Mouse (Mus musculus) layer of hippocampus, adult 9-11 months (tissue): ENCODE data around the gene Ssna1.
A peak's percentile ranks its signal among the peaks of the same experiment; 100 is the strongest.
"Not testable (repeated sequence)": the region's sequence is repeated elsewhere in the genome, so short reads cannot be mapped to it uniquely, and the experiment has no call there.

Source experiments
- DNase-seq: peaks from one replicate; pipeline ENCODE4 v3.0.0; 2022

Ssna1 gene

DNA sequence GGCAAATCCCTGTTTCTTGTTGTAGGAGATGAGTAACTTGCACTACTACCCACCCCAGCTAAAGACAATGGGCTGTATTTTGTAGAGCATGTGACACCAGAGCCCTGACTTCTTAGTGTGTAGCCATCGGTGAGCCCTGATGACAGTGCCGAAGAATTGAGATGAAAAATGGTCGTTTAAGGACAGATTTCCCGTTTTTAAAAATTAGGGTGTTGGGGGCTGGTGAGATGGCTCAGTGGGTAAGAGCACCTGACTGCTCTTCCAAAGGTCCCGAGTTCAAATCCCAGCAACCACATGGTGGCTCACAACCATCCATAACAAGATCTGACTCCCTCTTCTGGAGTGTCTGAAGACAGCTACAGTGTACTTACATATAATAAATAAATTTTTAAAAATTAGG is 15.0 kb downstream of the Ssna1 start:
- DNase-seq, result not testable (repeated sequence)

DNA sequence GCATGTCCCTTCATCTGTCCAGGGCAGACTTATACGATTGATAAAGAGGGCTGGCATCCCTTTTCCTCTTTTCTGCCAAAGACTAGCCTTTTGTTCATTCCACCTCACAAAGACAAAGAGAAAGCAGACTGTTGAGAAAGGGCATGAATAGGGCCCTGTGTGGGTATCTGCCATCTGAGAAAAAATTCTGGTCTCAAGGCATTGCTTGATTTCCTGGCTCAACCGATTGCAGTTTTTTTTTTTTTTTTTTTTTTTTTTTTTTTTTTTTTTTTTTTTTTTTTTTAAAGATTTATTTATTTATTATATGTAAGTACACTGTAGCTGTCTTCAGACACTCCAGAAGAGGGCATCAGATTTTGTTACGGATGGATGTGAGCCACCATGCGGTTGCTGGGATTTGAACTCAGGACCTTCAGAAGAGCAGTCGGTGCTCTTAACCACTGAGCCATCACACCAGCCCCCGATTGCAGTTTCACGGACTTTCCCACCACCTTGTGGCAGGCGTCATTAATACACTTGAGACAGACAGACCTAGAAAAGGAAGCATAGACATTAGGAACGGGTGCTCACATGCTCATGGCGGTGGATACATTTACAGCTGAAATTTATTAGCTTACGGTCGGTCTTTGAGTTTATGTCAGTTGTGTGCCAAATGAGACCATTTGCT is 15.7 kb downstream of the Ssna1 start:
- not testable (repeated sequence) for DNase-seq

DNA sequence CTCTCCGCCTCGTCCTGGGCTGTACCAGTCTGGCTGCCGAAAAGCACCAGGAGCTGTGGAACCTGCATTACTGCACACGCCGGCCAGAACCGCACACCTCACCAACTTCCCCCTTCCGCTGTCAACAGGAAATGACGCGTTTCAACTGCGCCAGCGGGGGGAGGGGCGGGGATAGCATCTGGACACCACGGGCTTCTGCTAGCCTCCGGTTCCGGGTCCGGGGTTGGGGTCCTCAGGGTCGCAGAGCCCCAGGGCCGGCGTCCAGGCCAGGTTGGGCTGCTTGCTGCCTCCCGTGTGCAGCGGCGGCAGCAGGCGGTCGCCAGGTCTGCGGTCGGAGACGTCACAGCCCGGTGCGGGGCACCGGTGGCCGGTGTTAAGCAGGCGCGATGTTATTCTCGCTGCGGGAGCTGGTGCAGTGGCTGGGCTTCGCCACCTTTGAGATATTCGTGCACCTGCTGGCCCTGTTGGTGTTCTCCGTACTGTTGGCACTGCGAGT is 16.9 kb downstream of the Ssna1 start, which contains the start of gene Tmem203:
Gene Tmem203, plus strand, starts transcription at position 156 of the 496 bp plus-strand sequence.
- DNase-seq, result peak; percentile 86

DNA sequence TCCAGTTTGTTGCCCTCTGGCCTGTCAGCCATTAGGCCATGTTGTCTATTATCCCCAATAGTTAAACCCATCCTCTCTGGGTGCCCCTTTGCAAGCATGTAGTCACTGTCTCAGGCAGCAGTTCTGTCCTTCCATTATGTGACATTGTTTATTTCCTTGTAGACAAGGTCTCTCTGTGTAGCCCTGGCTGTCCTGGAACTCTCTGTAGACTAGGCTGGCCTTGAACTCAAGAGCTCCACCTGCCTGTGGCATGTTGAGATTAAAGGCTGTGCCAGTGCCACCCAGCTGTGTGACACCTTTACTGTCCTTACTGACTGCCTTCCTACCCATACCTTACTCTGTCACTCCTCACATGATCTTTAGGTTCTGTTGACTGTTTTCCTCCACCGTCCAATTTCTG is 19.9 kb downstream of the Ssna1 start:
- no peak for DNase-seq

DNA sequence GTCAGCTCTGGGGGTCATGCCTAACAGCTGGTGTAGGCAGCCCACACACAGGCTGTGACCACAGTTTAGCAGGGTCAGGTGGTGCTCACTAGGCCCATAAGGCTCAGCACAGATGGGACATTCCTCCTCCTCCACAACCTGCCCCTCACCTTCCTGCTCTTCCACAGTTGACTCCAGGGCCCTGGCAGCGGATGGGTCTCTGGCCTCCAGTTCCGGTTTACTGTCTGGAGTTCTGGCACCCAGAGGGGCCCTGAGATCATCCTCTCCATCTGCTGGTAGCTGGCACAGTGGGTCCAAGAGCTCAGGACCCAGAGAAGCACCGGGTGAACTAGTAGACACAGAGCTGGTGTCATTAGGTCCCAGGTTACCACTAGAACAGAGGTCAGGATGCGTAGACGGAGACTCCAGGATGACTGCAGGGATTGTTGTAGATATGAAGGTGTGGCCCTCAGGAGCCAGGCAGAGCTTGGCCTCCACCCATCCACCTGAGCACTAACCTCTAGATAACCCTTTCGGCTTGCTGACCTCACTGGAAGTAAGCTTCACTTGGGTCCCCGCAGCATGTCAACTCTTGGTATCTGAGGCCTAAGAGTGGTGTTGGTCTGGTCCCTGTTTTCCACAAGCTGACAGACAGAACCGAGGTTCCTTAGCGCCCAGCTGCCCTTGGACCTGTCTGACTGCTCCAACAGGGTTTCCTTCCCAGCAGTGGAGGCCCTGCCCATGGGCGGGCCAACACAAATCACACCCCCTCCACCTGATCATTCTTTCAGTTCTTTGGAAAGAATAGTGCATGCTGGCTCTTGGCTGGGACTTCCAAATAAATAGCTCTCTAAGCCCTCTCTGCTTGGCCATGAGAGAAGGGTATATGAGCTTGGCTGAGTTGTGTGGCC is 25.8 kb downstream of the Ssna1 start, which contains the start of gene AL732309.1:
Gene AL732309.1, minus strand, starts transcription at position 681 of the 890 bp plus-strand sequence.
- no peak for DNase-seq

DNA sequence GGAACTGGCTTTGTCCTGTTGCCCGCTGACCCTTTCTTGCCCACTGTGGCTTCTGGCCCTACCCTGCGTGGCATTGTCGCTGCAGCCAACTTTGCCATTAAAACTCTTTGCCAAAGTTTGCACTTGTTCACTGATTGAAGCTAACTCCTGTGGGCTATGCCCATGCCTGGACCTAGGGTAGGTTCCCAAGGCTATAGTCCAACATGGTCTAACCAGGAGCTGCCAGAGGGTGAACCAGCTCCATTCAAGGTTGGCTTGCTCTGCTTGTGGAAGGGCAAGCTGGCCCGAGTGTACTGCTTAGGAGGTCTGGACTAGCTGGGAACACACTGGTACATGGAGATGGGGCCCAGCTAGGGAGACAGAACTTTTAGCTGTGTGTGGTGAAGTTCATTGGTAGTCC is 28.1 kb downstream of the Ssna1 start:
- no peak for DNase-seq

DNA sequence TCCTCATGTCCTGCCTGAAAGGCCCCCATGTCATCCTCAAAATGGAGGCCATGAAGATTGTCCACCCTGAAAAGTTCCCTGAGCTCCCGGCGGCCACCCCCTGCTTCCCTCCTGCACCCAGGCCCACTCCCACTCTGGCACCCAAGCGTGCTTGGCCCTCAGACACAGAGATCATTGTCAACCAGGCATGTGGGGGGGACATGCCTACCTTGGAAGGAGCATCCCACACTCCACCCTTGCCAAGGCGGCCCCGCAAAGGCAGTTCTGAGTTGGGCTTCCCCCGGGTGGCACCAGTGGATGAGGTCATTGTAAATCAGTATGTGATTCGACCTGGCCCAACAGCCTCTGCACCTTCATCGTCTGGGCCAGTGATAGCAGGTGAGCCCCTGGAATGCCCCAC is 28.9 kb downstream of the Ssna1 start:
- DNase-seq, result no peak

DNA sequence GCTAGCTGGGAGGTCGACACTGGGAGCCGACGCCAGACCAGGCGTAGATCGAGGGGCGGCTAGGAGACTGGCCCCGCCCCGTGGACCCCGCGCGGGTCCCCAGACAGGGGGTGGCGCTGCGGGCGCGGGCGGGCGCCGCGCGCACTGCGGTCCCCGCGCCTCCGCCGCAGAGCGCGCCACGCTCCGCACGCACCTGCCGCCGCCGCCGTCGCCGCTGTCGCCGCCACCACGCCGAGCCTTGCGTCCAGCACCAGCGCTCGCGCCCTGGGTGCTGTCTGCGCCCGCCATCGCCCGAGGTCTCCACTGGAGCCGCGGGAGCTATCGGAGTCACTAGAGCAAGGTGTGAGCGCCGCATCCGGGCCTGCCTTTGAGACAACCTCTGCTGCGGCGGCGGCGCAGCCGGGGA is 30.1 kb downstream of the Ssna1 start, which contains the start of the genes Rnf208 and Cysrt1:
Gene Rnf208, plus strand, starts transcription at position 155 of the 406 bp plus-strand sequence.
Gene Cysrt1, minus strand, starts transcription at position 352 of the 406 bp plus-strand sequence.
- DNase-seq, result no peak

DNA sequence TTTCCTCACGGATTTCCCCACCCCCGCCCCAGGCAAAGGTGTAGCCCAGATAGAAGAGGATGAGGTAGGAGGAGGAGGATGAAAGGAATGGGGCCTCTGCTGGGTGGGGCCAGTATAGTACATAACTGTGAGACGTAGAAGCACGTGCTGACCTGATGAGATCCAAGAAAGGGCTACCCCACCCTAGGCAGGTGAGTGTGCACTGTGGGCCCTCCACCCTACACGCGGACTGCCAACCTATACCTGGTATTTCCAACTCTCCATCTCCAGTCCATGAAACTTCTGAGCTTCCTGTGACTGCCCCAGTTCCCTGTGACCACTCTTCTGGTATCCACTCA is 30.8 kb downstream of the Ssna1 start:
- DNase-seq, result no peak

DNA sequence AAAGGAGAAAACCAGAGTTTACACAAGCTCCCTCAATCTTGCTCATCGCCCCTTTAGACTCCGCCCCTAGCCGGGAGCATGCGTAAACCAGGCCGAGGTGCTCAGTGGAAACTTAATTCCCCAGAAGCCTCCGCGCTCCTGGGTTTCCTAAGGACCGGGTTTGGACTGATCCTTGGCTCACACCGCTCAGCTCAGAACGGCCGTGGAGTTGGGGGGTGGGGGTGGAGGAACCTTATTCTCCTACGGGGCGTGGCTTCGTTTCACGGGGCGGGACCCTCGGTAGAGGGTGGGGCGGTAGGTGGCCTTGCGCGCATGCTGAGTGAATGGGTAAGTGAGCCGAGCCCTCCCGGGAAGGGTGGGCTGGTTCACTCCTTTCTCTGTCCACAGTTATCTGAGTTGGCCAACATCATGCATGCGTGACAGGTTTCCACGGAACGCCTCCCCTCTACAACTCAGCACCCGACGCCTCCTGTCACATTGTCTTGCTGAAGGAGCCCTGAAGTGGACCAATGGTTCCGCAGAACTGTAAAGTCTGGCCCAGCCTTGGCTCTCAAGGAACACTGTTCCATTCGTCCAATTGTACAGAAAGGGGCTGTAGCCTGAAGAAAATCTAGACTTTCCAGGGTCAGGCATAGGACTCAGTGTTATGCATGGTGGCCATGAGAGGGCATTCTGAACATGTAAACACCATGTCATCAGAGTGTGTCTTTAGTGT is 31.4 kb downstream of the Ssna1 start:
- peak; percentile 69 for DNase-seq

DNA sequence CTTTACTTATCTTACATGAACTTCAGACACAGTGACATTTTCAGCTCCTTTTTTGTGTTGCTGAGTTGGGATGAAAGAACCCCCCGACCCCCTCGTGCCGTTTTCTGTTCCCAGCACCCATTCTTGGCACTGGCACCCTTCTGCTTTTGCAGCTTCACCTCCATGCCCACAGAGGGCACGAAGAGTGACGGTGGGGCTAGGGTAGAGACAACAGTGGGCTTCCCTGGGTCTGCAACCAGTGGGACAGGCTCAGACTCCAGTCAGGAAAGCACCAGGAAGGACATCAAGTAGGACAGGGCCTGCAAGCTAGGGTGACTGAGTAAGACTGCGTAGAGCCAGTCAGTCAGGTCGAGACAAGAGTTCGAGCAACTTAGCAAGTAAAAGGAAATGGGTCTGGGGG is 31.9 kb downstream of the Ssna1 start:
- no peak for DNase-seq

DNA sequence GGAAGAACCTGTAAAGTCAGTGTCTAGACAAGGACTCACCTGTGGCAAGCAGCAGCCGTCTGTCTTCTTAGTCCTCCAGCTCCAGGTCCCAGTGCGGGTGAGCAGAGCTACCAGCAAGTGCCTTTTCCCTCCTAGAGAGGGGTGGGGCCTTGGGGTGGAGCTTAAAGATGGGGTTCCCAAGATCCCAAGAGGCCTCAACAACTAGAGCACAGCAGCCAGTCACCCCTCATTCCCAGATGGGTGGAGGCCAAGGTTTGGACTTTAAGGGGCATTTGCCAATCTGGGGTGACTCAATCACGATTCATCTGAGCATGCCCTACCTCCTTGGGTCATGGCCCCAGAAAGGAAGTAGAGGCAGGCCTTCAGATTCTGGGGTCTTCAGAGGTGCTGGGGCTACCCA is 32.5 kb downstream of the Ssna1 start:
- DNase-seq, result no peak

DNA sequence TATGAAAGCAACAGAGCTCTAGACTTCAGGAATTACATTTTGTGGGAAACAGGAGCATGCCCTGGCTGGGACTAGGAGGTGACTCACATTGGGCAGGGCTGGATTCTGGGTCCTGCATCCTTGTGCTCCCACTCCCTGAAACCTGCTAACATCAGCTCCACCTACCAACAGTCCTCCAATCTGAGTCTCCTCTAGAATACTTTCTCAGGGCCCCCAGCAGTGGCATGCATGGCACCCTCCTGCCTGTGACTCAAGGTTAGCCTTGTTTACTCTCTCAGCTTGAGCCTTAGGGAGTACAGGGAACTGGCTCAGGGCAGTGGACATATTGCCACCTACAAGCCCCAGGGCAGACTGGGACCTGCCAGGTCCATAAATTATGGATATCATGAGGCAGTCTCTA is 34.1 kb downstream of the Ssna1 start:
- DNase-seq, result no peak

DNA sequence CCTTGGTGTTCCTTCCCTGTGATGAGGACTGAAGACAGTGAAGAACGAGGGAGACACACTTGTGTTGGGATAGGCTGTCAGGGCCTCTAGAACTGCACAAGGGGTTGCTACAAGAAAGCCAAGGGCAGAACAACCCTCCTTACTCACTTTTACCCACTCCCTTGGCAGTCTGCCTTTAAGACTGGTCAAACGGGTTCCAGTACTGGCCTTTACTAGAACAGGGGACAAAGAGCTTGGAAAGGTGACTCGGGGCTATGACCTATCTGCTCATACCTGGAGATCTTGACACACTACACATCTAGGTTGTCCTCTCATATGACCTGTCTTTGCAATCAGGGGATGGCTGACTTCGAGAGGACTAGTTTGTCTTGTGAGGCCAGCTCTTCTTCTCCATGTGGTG is 34.7 kb downstream of the Ssna1 start:
- no peak for DNase-seq

DNA sequence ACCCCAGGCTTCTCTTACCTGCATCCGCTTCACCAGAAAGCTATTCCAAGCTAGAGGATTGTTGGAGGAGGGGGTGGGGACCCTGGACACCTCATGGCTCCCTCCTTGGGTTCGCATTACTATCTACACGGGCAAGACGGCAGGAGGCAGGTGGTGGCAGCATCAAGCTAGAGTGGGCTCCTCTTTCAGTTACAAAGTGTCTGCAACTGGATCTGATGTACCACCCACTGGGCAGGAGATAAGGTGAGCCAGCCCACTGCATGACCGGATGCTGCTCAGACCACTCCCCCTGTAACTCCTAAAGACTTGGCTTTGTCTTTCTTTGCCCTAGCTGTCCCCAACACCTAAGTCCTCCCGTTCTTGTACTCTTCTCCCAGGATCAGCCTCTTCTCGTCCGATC is 35.6 kb downstream of the Ssna1 start, which contains the start of gene Rnf224:
Gene Rnf224, minus strand, starts transcription at position 174 of the 400 bp plus-strand sequence.
- no peak for DNase-seq

DNA sequence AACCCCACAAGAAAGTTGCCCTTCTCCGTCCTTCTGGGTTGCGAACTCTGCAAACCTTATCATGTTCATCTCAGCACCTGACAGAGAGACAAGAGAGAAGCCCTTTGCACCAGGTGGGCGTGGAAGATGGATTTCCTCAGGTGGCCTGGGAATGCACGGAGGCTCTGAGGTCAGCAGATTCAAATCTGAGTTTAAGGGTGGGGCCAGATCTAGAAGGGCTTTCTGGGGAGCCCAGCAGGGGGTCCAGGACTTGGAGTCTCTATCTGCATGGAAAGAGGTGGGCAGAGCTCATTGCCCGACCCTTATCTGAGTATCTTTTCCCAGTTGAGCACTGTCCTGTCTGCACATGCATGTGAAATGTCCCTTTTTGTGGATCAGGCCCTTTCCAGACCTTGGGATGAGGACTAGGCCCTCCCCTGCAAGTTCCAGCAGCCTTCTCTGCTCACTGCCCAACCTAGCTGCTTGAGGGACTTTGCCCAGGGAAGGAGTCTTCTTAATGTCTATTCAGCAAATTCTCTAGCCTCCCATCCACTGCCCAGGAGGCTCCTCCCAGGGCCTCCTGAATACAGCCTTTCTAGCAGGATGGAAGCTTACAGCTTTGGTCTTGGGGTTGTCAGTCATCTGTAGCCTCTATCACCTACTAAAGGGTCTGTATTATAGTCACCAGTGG is 37.6 kb downstream of the Ssna1 start:
- no peak for DNase-seq

DNA sequence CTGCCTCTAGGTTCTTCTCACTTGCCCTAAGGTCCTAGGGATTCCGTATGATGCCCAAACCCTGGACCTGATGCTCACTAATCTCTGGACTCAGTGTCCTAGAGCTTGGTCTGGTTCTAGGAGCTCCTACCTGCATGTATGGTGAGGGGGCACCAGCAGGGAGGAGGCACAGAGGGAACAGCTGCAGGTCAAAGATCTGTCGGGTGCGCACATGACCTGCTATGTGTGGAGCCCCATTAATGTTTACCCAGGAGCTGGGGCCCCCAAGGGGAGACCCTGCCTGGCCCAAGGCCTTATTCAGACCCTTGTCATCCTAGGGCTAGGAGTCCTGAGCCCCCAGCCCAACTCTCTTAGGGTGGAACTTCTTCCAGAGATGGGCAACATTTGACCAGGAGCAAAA is 38.2 kb downstream of the Ssna1 start, which contains the start of gene Slc34a3:
Gene Slc34a3, minus strand, starts transcription at position 315 of the 400 bp plus-strand sequence.
- DNase-seq, result no peak

DNA sequence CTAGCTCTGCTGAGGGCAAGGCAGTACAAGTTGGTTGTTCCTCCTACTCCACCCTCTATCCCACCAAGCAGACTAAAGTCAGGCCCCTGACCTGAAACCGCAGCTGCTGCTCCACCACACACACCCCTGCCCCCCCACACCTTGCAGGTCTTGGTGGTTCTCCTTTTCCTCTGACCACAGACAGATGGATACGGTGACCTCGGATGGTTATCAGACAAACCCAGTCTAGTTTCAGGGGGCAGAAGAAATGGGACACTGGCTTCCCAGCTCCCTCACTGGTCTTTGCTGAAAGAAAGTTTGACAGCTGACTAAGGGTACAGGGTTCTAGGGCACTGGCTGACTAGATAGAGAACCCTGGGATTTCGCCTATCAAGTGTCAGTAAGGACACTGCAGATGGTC is 38.8 kb downstream of the Ssna1 start:
- no peak for DNase-seq

DNA sequence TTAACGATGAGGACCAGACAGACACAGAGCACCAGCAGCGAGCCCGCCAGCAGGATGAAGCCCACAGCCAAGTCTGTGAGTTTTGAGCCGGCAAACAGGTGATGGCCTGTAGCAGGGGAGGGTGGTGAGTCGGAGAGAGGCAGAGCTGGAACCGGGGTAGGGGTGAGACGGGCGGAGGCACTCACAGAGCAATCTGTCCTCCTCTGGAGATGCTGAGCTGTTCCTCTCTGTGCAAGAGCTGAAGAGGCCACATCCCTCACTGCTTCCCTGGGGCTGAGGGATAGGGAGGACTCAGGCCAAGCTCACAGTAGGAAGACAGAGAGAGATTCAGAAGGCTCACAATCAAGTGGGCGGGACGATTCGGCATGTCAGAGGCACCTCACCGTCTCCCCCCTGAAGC is 41.2 kb downstream of the Ssna1 start:
- DNase-seq, result no peak

DNA sequence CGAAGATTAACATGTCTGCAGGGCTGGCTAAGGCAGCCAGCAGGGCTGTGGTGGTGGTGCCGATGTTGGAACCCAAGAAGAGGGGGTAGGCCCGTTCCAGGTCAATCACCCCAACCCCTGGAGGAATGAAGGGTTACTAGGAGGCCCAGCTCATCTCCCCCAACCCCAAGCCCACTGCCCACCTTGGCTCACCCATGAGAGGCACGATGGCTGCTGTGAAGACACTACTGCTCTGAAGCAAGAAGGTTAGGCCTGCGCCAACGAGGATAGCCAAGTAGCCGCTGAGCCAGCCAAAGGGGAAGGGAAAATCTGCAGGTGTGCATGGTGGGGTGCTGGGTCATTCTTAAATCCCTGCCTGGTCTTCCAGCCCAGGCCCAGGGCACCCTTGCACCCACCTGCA is 41.7 kb downstream of the Ssna1 start:
- no peak for DNase-seq

DNA sequence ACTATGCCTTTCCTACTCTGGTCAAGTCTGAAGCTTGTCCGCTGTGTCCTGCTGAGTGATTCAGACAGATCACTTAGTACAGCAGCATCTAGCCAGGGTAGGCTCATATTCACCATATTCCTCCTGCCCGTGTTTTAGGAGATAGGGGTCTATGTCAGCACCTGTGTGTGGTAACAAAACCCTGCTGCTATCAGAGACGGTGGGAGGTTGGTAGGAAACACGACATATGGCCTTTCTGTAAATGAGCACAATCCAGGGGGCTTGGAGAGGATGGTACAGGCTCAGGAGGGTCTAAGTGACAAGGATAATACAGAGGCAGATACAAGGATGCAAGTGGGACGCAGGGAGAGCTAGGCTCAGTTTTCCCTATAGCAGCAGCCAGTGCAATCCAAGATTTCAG is 42.7 kb downstream of the Ssna1 start:
- no peak for DNase-seq

DNA sequence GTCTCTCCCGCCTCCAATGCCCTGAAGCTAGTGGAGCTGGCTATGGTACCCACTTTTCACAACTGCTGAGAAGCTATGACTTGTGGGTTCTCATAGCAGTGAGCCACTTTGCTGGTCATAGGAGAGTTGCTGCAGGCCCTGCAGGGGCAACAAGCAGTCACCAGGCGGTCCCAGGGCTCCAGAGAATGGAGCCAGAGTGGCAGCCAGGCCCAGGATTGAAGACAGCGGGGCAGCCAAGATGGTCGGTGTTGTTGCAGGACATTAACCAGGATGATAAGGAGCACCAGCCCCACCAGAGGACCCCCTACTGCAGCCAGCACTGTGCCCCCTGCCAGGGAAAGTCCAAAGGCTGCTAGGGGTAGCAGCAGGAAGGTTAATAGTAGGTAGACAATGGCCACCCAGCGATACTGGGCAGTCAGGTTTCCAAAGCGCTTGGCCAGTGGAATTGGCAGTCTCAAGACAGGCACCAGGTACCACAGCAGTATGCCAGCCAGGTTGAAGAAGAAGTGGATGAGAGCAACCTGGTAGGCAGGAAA is 43.2 kb downstream of the Ssna1 start:
- no peak for DNase-seq
